Mouse (Mus musculus): ENCODE results near the gene Enpp7. TPM values are rescaled to one million over a fixed set of nuclear protein-coding genes. Genes with fewer than 3 reads are reported as not detected.

The Enpp7 gene
- polyA plus RNA-seq, 1 experiment from 2014 or later, result not detected

DNA sequence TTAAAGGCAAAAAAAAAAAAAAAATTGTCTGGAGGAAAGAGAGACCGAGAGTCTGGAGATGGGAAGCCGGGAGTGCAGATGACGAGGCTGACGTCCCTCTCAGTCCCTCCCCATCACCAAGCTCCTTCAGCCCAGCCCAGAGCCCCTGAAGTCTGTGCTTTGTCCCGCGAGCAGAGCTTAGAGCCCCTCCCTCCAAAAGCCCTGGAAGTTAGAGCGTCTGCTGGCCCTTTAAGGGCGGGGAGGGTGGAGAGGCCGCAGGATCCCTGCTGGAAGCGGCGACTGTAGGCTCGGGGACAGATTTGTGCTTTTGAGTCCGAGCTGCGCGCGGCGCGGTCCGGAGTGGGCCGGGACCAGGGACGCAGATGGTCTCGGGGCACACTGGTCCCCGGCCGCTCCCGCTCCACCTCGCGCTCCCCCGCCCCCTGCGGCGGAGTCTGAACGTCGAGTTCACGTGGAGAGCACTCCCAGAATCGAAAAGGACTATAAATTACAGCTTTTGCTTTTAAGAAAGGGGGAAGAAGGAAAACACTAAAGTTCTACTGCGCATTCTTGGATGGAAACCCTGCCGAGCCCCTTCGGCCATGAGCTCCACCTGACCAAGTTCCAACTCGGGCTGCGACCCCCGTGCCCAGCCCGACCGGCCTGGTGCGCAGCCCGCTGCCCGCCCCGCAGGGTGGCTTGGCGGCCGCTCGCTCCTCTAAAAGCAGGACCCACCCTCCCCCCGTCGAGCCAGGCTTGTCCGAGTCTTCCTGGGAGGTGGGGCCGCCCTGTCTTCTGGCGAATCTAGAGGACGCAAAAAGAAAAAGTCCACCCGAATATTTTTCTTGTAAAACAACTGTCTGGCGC lies 49.2 kb downstream of the Enpp7 start:
- H3K27me3 ChIP-seq, result peaks cover 56% of the 10 kb centered on the region
- peak overlapping the region; percentile 35 for H3K9ac ChIP-seq (replicated peaks)
- 3% methylated on average over 57 of the region's 57 CpGs for WGBS
- peak overlapping the region; percentile 68 for H3K4me2 ChIP-seq (replicated peaks)
- no peaks in the 10 kb centered on the region for H3K9me3 ChIP-seq
- H3K27ac ChIP-seq (replicated peaks), result no peak overlapping the region
- H3K4me1 ChIP-seq, result peaks cover 77% of the 10 kb centered on the region
- peak overlapping the region; percentile 43 for H3K4me3 ChIP-seq
- H3K36me3 ChIP-seq, result peaks cover 3% of the 10 kb centered on the region; the same call in 1 of the 2 replicates
- ATAC-seq (replicated peaks), result no peak

DNA sequence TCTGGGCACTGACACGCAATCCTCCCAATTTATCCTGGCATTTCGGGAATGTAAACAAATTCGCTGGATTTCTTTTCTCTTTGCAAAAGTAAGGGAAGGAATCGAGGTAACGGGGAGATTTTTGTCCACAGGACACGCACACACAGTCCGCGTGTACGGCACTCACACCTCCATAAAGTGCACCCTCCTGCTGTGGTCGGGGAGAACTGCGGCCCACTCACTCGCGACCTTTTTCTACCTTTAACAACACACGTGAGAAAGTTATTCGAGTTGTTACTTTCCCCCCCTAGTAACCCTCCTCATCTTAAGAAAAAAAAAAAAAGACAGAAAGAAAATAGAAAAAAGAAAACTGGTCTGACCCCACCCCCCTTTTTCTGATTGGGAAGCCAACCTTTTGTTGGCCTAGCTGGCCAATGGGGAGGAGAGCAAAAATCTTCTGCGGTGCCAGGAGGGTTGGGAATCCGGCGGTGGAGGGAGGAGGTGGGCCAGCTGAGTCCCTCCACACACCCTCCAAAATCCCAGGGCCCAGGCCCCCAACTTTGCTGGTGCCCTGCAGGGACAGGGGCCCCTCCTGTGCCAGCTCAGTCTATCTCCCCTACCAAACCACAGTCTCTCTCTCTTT lies 49.9 kb downstream of the Enpp7 start:
- peak overlapping the region; percentile 43 for H3K4me3 ChIP-seq
- peaks cover 3% of the 10 kb centered on the region; the same call in 1 of the 2 replicates for H3K36me3 ChIP-seq
- no peak overlapping the region for H3K27ac ChIP-seq (replicated peaks)
- H3K4me1 ChIP-seq, result peaks cover 85% of the 10 kb centered on the region
- 9% methylated on average over 18 of the region's 18 CpGs for WGBS
- H3K27me3 ChIP-seq, result peaks cover 63% of the 10 kb centered on the region
- ATAC-seq (replicated peaks), result no peak
- H3K4me2 ChIP-seq (replicated peaks), result peak overlapping the region; percentile 68
- no peaks in the 10 kb centered on the region for H3K9me3 ChIP-seq
- H3K9ac ChIP-seq (replicated peaks), result 0 out of 2 replicates have a peak overlapping the region, but pooled peaks have one; percentile 35

DNA sequence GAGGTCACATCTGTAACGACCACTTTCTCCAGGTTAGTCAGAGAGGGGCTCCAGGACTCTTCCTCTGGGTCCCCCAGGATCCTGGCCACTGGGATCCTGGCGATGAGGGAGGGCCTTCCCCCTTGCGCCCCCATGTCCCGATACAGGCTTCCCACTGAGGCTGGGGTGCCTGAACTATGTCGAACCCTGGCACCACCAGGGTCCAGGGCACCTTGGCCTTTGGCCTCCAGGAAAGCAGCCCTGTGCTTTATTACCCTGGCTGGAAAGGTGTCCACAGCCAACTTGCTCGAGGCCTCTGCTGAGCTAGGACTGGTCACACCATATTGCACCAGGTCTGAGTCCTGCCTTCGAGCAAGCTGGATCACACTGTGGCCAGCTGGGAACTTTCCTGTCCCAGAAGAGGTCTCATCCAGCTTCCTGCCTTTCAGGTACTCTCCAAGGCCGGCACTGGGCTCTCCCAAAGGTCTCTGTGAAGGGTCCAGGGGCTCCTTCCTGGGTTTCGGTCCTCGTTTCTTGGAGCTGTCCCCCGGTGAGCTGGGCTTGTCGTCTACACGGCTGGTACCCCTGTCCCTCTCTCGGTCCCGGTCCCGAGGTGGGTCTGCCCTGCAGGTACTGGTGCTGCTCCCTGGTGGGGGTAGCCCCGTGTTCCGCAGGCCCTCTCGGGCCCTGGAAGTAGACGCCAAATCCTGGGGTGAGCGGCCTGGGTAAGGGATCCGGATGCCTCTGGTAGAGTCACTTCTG lies 50.9 kb downstream of the Enpp7 start:
- ATAC-seq (replicated peaks), result no peak
- Histone ChIP-seq H3K9ac (replicated peaks) (no peak overlapping the region), H3K4me3 (no peak overlapping the region), H3K9me3 (no peaks in the 10 kb centered on the region), H3K27me3 (peaks cover 69% of the 10 kb centered on the region), H3K36me3 (peaks cover 3% of the 10 kb centered on the region; the same call in 1 of the 2 replicates), H3K4me2 (replicated peaks) (peak overlapping the region; percentile 3; the same call in 1 of the 2 replicates), H3K27ac (replicated peaks) (no peak overlapping the region), H3K4me1 (peaks cover 83% of the 10 kb centered on the region)
- whole genome bisulfite sequencing, result 37% methylated on average over 22 of the region's 22 CpGs

DNA sequence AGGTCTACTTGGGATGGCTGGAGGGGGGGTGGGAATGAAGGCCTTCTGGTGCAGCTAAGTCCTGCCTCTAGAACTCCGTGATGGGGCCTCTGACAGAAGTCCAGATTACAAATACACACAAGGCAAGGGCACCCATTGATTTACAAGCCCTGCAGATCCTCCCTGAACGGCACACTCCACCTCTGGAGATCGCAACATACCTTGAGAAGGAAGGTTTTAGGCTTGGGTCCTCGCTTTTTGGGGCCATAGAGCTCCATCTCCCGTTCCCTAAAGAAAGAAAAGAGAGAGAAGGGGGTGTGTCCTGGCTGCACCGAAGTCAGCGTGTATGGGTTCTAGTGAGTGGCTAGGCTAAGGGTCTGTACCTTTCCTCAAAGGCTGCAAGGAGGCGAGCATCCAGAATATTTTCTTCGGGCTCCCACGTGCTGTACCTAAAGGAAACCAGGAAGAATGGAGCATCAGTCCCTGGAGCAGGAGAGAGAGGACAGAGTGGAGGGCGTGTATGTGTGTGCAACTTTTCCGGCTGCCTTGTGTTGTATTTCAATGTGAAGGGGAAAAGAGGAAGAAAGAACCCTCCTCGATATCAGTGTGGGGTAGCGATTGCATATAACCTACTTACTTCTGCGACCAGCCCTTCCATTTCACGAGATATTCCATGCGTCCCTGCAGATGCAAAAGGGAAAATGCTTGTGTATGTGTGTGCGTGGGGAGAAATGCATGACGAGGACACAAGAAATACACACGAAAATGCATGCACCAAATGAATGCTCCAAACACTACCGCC lies 51.9 kb downstream of the Enpp7 start:
- Histone ChIP-seq H3K4me3 (peak overlapping the region; percentile 58), H3K27ac (replicated peaks) (peak overlapping the region; percentile 93), H3K27me3 (peaks cover 70% of the 10 kb centered on the region), H3K9ac (replicated peaks) (peak overlapping the region; percentile 87), H3K4me2 (replicated peaks) (peak overlapping the region; percentile 71), H3K9me3 (no peaks in the 10 kb centered on the region), H3K36me3 (peaks cover 3% of the 10 kb centered on the region; the same call in 1 of the 2 replicates), H3K4me1 (peaks cover 83% of the 10 kb centered on the region)
- no peak for ATAC-seq (replicated peaks)
- WGBS, result 6% methylated on average over 21 of the region's 21 CpGs

DNA sequence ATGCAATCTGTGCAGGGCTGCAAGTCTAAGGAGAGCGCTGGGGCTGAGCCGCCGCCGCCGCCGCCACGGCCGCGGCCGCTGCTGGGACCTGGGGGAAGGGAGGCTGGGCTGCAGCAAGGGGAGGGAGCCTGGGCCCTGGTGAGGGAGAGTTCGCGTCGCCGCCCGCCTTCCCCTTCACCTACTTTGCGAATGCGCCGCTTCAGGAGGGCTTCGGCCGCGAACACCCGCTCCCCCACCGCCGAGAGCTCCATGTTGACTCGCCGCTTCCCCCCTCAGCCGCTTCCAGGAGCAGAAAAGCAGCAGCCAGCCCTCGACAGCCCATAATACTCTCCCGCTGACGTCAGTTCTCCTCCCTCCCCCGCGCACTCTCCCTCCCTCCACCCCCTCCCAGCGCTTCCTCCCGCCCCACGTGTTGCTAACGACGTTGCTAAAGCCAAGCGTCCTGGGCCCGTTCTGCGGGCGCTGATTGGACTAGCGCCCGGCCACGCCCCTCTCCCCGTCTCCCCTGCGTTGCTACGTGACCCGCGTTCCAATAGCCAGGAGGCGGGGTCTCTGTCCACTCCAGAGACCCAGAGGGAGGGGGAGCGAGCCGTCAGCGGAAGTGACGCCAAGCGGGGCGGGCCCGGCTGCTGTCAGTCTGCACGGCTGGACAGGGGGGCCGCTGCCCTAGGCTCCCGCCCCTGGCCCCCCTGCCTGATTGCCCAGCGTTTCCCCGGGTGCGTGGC lies 52.8 kb downstream of the Enpp7 start, which contains the start of gene Cbx8:
Gene Cbx8 (minus strand): TSS at position 370 of the 725 bp plus-strand sequence.
- Histone ChIP-seq H3K4me1 (peaks cover 78% of the 10 kb centered on the region), H3K27me3 (peaks cover 70% of the 10 kb centered on the region), H3K27ac (replicated peaks) (peak within 1 kb of the TSS; percentile 93), H3K9me3 (no peaks in the 10 kb centered on the region), H3K4me2 (replicated peaks) (peak within 1 kb of the TSS; percentile 94), H3K9ac (replicated peaks) (peak within 1 kb of the TSS; percentile 87), H3K36me3 (peaks cover 3% of the 10 kb centered on the region; the same call in 1 of the 2 replicates), H3K4me3 (peak within 1 kb of the TSS; percentile 58)
- under 1% methylated on average over 61 of the region's 63 CpGs for whole genome bisulfite sequencing
- ATAC-seq (replicated peaks), result peak; percentile 90

DNA sequence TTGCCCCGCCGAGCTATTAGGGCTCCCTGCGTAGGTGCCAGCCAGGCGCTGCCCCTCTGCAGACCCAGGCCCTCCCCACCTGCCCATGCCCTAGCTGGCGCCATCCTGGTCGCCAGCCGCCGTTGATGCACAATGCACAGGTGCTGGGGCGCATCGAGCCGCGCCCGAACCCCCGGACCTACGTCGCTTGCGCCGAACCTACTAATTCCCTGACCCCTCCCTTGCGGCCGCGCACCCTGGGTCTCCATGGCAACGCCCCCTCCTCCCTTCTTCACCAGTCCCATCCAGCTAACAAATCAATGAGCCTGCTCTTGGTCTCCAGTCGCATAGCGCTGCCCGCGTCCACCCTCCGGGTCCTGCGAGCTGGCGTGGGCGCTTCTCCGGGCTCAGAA lies 53.3 kb downstream of the Enpp7 start:
- H3K4me3 ChIP-seq, result peak overlapping the region; percentile 58
- peak; percentile 74 for ATAC-seq (replicated peaks)
- WGBS, result under 1% methylated on average over 31 of the region's 31 CpGs
- H3K36me3 ChIP-seq, result peaks cover 3% of the 10 kb centered on the region; the same call in 1 of the 2 replicates
- peaks cover 70% of the 10 kb centered on the region for H3K27me3 ChIP-seq
- peak overlapping the region; percentile 81 for H3K9ac ChIP-seq (replicated peaks)
- peak overlapping the region; percentile 79 for H3K27ac ChIP-seq (replicated peaks)
- H3K9me3 ChIP-seq, result no peaks in the 10 kb centered on the region
- peaks cover 74% of the 10 kb centered on the region for H3K4me1 ChIP-seq
- peak overlapping the region; percentile 94 for H3K4me2 ChIP-seq (replicated peaks)

DNA sequence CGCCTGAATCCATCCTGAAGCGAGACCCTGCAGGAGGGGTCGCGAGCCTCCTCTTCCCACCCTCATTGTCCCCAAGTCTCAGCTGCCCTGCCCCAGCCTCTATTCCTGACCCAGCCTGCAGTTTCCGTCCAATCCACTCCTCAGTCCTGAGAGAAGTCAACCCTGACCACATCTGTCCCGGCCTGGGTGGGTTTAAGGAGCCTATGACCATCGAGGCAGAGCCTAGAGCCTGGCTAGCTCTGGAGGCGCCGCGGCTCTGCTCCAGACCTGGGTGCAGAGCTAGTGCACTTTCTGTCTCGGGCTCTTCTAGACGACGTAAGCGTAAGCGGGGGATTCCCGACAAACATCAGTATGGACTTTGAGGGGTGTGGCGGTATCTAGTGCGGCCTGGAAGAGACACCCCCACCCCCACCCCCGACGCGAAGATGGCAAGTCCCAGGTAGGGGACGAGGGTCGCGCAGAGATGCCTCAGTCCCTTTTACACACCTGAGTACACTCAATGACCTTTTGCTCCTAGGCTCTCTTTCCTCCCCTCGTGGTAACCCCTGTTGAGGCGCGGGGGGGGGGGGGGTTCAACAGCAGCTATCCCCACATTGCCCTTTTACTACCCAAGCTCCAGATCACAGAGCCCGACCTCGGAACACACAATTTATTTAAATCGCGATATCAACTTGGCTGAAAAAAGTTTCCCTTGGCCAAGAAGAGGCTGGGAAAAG lies 53.9 kb downstream of the Enpp7 start:
- peak overlapping the region; percentile 79; the same call in 1 of the 2 replicates for H3K27ac ChIP-seq (replicated peaks)
- peak; percentile 3; the same call in 1 of the 2 replicates for ATAC-seq (replicated peaks)
- H3K36me3 ChIP-seq, result peaks cover 3% of the 10 kb centered on the region; the same call in 1 of the 2 replicates
- no peaks in the 10 kb centered on the region for H3K9me3 ChIP-seq
- peaks cover 72% of the 10 kb centered on the region for H3K27me3 ChIP-seq
- peak overlapping the region; percentile 94 for H3K4me2 ChIP-seq (replicated peaks)
- under 1% methylated on average over 31 of the region's 31 CpGs for WGBS
- H3K9ac ChIP-seq (replicated peaks), result peak overlapping the region; percentile 81
- peaks cover 74% of the 10 kb centered on the region for H3K4me1 ChIP-seq
- peak overlapping the region; percentile 58 for H3K4me3 ChIP-seq

Other genes starting within 250 kb of the Enpp7 start
- 51.1 and 57.2 TPM in 2 replicates for gene Rbfox3, start 76.6 kb upstream of the Enpp7 start, polyA plus RNA-seq (2015; fragmentation: Nextera tagmentation; extraction: Ambion mirVana)
- gene Cbx2, start 34.8 kb downstream of the Enpp7 start, polyA plus RNA-seq (2015; fragmentation: Nextera tagmentation; extraction: Ambion mirVana), result 30.4 and 31.8 TPM in 2 replicates
- gene Cbx8, start 52.8 kb downstream of the Enpp7 start, polyA plus RNA-seq (2015; fragmentation: Nextera tagmentation; extraction: Ambion mirVana), result 13.8 and 14.1 TPM in 2 replicates
- 15.5 and 16.5 TPM in 2 replicates for gene Cbx4, start 98.0 kb downstream of the Enpp7 start, polyA plus RNA-seq (2015; fragmentation: Nextera tagmentation; extraction: Ambion mirVana)
- 52.4 and 54.6 TPM in 2 replicates for gene Tbc1d16, start 240.3 kb downstream of the Enpp7 start, polyA plus RNA-seq (2015; fragmentation: Nextera tagmentation; extraction: Ambion mirVana)
- 12.9 and 13.7 TPM in 2 replicates for gene Ccdc40, start 240.4 kb downstream of the Enpp7 start, polyA plus RNA-seq (2015; fragmentation: Nextera tagmentation; extraction: Ambion mirVana)